Mouse (Mus musculus) central nervous system, embryonic 18 days (tissue): ENCODE measurements around the gene Il22ra1. TPM values are rescaled to one million over a fixed set of nuclear protein-coding genes. Genes with fewer than 3 reads are reported as not detected.

Experiments
- polyA plus RNA-seq: library from polyadenylated mRNA; depleted of rRNA; stranded (reverse); fragments of >200 nt; gene quantifications from 2 replicates; pipeline ENCODE4 v1.2.3, GENCODE M21; 2012; rRNA removed

Gene Il22ra1
- 0.04 and 0.09 TPM in 2 replicates for polyA plus RNA-seq

GRCm38 (mm10) chr4:135727817-135728216, at the start of gene Il22ra1:
Gene Il22ra1 (plus strand): TSS chr4:135728172.

GRCm38 (mm10) chr4:135685906-135686567, 41.9 kb upstream of the Il22ra1 start, which contains the start of gene Ifnlr1:
Gene Ifnlr1 (plus strand): TSS chr4:135686287.

GRCm38 (mm10) chr4:135759356-135759976, 31.5 kb downstream of the Il22ra1 start, which contains the start of gene Myom3:
Gene Myom3 (plus strand): TSS chr4:135759715.

Other genes starting within 250 kb of the Il22ra1 start
- gene Stpg1, start 233.4 kb upstream of the Il22ra1 start, polyA plus RNA-seq, result 0.34 and 0.37 TPM in 2 replicates
- 28.2 and 29.3 TPM in 2 replicates for gene Nipal3, start 233.1 kb upstream of the Il22ra1 start, polyA plus RNA-seq
- gene Grhl3, start 154.5 kb upstream of the Il22ra1 start, polyA plus RNA-seq, result 0.57 and 0.61 TPM in 2 replicates
- gene Ifnlr1, start 41.9 kb upstream of the Il22ra1 start, polyA plus RNA-seq, result 0.49 and 0.53 TPM in 2 replicates
- gene Myom3, start 31.5 kb downstream of the Il22ra1 start, polyA plus RNA-seq, result 0.51 and 2.1 TPM in 2 replicates
- gene Srsf10, start 127.6 kb downstream of the Il22ra1 start, polyA plus RNA-seq, result 107 and 115 TPM in 2 replicates
- gene Pnrc2, start 145.7 kb downstream of the Il22ra1 start, polyA plus RNA-seq, result 62.5 and 124 TPM in 2 replicates
- gene Cnr2, start 167.2 kb downstream of the Il22ra1 start, polyA plus RNA-seq, result 0.04 and 0.08 TPM in 2 replicates
- gene Fuca1, start 192.6 kb downstream of the Il22ra1 start, polyA plus RNA-seq, result 44.9 and 46.3 TPM in 2 replicates
- 52.7 and 58.3 TPM in 2 replicates for gene Hmgcl, start 218.3 kb downstream of the Il22ra1 start, polyA plus RNA-seq
- gene Gale, start 235.6 kb downstream of the Il22ra1 start, polyA plus RNA-seq, result 52.2 and 53.0 TPM in 2 replicates
- gene Lypla2, start 244.5 kb downstream of the Il22ra1 start, polyA plus RNA-seq, result 141 and 147 TPM in 2 replicates